Mouse (Mus musculus) heart, postnatal 0 days (tissue): Measurements from ENCODE around the gene 4930507D05Rik. TPM values are rescaled to one million over a fixed set of nuclear protein-coding genes. Genes with fewer than 3 reads are reported as not detected.
A peak's percentile ranks its signal among the peaks of the same experiment; 100 is the strongest.
"Not testable (repeated sequence)": the region's sequence is repeated elsewhere in the genome, so short reads cannot be mapped to it uniquely, and the experiment has no call there.

Source experiments
- ATAC-seq: fragments of 200-750 bp; cut with Nextera tagmentation; 2 replicates; pipeline ENCODE4 v1.8.0; 2017; ENCODE audit warnings: low read depth, moderate number of reproducible peaks, moderate library complexity; ENCODE audit not compliant: insufficient read depth
- DNase-seq: peaks from one replicate; pipeline ENCODE4 v3.0.0-alpha.2; 2016; ENCODE audit warnings: low spot score
- H3K27ac ChIP-seq: fragments of 300-500 bp; sonication (generic); 2 replicates; pipeline ENCODE4 v1.5.1; 2014; ENCODE audit warnings: low read depth, mild to moderate bottlenecking
- H3K27me3 ChIP-seq: fragments of 300-500 bp; sonication (generic); 2 replicates; pipeline ENCODE4 v1.6.1; 2014; ENCODE audit warnings: low read length, mixed read lengths; ENCODE audit not compliant: control insufficient read depth, insufficient read depth
- H3K36me3 ChIP-seq: fragments of 300-500 bp; sonication (generic); replicated peaks from 2 replicates; pipeline ENCODE4 v1.6.1; 2014; ENCODE audit warnings: low read length, mixed read lengths; ENCODE audit not compliant: control insufficient read depth, insufficient read depth
- H3K4me1 ChIP-seq: fragments of 300-500 bp; sonication (generic); 2 replicates; pipeline ENCODE4 v1.6.1; 2014; ENCODE audit warnings: antibody characterized with exemption; ENCODE audit not compliant: control insufficient read depth, insufficient read depth
- H3K4me2 ChIP-seq: fragments of 300-500 bp; sonication (generic); 2 replicates; pipeline ENCODE4 v1.6.1; 2014; ENCODE audit warnings: low read depth, mild to moderate bottlenecking, low read length, moderate library complexity
- H3K4me3 ChIP-seq: fragments of 300-500 bp; sonication (generic); 2 replicates; pipeline ENCODE4 v1.5.1; 2014; ENCODE audit warnings: low read depth, low read length
- H3K9ac ChIP-seq: fragments of 300-500 bp; sonication (generic); replicated peaks from 2 replicates; pipeline ENCODE4 v1.6.1; 2014; ENCODE audit warnings: low read depth, low read length, mixed read lengths
- H3K9me3 ChIP-seq: fragments of 300-500 bp; sonication (generic); replicated peaks from 2 replicates; pipeline ENCODE4 v1.6.1; 2016; ENCODE audit warnings: low read length; ENCODE audit not compliant: control insufficient read depth
- CTCF ChIP-seq: IDR thresholded peaks from 2 replicates; pipeline ENCODE4 v1.5.1; 2016; ENCODE audit warnings: antibody characterized with exemption, control low read depth, low read depth
- EP300 ChIP-seq: IDR thresholded peaks from 2 replicates; pipeline ENCODE4 v1.6.1; 2016; ENCODE audit warnings: antibody characterized with exemption, low read depth
- WGBS: fragments of 180-500 bp; shearing (Covaris S2); extraction: QIAGEN DNeasy Blood & Tissue Kit; methylation state at CpG from one replicate; pipeline ENCODE4 v1.1.7; 2014; 5-methylcytosine and 5-hydroxymethylcytosine counted together
- polyA plus RNA-seq: library from polyadenylated mRNA; unstranded; fragments of >200 nt; fragmentation: Nextera tagmentation; extraction: Ambion mirVana; gene quantifications from 2 replicates; pipeline ENCODE4 v1.2.1, GENCODE M21; 2015
- total RNA-seq: library from RNA; depleted of rRNA; stranded (reverse); fragments of >200 nt; gene quantifications from 2 replicates; pipeline ENCODE4 v1.2.3, GENCODE M21; 2014; ENCODE audit warnings: low replicate concordance

The 4930507D05Rik gene
- total and polyA plus RNA-seq, 2 experiments from 2014 or later, result 0.36 to 3.2 TPM

GRCm38 (mm10) chr10:62421127-62421526 is 28.2 kb upstream of the 4930507D05Rik start:
- H3K36me3 ChIP-seq, result no peaks in the 10 kb centered on the region
- H3K27me3 ChIP-seq, result no peaks in the 10 kb centered on the region
- no peak overlapping the region for H3K4me3 ChIP-seq
- no peak overlapping the region for H3K4me2 ChIP-seq
- ATAC-seq (peak; percentile 77), DNase-seq (peak; percentile 62)
- TF ChIP-seq EP300 (no peak), CTCF (no peak)
- no peaks in the 10 kb centered on the region for H3K9me3 ChIP-seq
- WGBS, result 50% methylated on average over 3 of the region's 3 CpGs
- H3K4me1 ChIP-seq, result 0 out of 2 replicates have a peak, but pooled peaks cover 6% of the 10 kb centered on the region
- H3K27ac ChIP-seq, result no peak overlapping the region
- no peak overlapping the region for H3K9ac ChIP-seq

- no peak for ATAC-seq
- TF ChIP-seq CTCF (no peak), EP300 (no peak)
- Histone ChIP-seq H3K36me3 (no peaks in the 10 kb centered on the region), H3K27me3 (no peaks in the 10 kb centered on the region), H3K27ac (no peak within 1 kb of the TSS), H3K9ac (no peak within 1 kb of the TSS), H3K4me2 (no peak within 1 kb of the TSS), H3K4me1 (0 out of 2 replicates have a peak, but pooled peaks cover 6% of the 10 kb centered on the region), H3K9me3 (no peaks in the 10 kb centered on the region), H3K4me3 (no peak within 1 kb of the TSS)
- WGBS, result 66% methylated on average over 15 of the region's 15 CpGs
- DNase-seq, result no peak
Observed at GRCm38 (mm10) chr10:62422255-62422654, 27.0 kb upstream of the 4930507D05Rik start, which contains the start of gene Hkdc1. TSS of gene Hkdc1 (minus strand) at chr10:62422491.

DNA sequence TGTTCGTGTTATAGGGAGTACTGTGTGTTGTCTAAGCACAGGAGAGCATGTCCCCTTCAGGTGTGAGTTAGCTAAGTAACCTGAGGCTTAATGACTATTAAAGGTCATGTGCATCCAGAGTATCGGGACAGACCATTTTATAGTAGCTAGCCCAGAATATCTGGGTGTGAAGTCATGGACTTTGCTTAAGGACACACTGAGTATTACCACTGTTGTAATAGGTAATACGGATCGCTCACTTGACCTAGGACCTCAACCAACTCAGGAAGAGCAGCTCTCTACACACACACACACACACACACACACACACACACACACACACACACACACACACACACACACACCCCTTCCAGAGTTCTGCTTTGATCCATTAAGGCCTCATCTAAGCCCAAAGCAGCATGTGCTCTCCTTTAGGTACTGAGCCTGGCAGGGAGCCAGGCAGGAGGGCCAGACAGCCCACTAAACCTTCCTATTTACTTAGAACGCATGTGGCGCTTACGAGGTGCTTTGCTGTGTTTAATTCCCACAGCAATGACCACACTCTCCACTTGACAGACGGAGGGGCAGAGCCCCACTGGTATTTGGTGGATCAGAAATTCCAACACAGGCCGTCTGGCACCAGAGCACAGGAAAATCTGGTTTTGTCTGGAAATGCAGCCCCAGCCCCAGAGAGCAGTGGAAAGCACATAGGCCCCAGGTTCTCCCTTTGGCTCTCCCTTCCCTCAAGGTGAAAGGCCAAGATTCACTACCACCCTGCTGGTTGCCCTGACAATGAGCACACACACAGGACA is 24.0 kb upstream of the 4930507D05Rik start:
- Histone ChIP-seq H3K27ac (no peak overlapping the region), H3K4me2 (no peak overlapping the region), H3K9me3 (no peaks in the 10 kb centered on the region), H3K9ac (no peak overlapping the region), H3K4me3 (no peak overlapping the region), H3K36me3 (peaks cover 27% of the 10 kb centered on the region), H3K4me1 (0 out of 2 replicates have a peak, but pooled peaks cover 6% of the 10 kb centered on the region), H3K27me3 (no peaks in the 10 kb centered on the region)
- DNase-seq, result peak; percentile 6
- ATAC-seq, result no peak; the same call in 1 of the 2 replicates
- WGBS, result 43% methylated on average over 9 of the region's 9 CpGs
- TF ChIP-seq EP300, result no peak
- no peak for TF ChIP-seq CTCF

DNA sequence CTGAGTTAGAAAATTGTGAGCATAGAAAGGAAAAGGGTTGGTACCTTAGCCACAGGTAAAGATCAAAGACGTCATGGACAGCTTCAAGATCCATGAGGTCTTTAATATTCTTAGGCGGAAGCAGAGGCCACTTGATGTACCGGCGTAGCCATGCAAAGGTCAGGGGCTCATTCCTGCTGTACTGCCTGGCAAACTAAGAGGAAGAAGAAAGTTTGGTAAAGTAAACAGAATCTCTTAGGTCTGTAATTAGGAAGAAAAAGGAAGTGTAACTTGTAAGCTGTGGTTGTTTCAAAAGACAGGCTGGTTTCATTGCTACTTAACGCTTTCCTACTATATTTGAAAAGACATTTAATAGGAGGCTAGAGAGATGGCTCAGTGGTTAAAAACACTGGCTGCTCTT is 18.9 kb upstream of the 4930507D05Rik start:
- no peak overlapping the region for H3K9ac ChIP-seq
- DNase-seq (no peak), ATAC-seq (no peak)
- no peak overlapping the region for H3K4me3 ChIP-seq
- 91% methylated on average over 5 of the region's 5 CpGs for WGBS
- TF ChIP-seq EP300 (no peak), CTCF (no peak)
- no peaks in the 10 kb centered on the region for H3K27me3 ChIP-seq
- no peaks in the 10 kb centered on the region for H3K9me3 ChIP-seq
- H3K4me2 ChIP-seq, result no peak overlapping the region
- no peak overlapping the region for H3K27ac ChIP-seq
- no peaks in the 10 kb centered on the region for H3K4me1 ChIP-seq
- peaks cover 78% of the 10 kb centered on the region for H3K36me3 ChIP-seq

- H3K36me3 ChIP-seq, result peaks cover 25% of the 10 kb centered on the region
- ATAC-seq (peak; percentile 3; the same call in 1 of the 2 replicates), DNase-seq (no peak)
- no peaks in the 10 kb centered on the region for H3K9me3 ChIP-seq
- no peak for TF ChIP-seq CTCF
- TF ChIP-seq EP300, result no peak
- H3K27me3 ChIP-seq, result no peaks in the 10 kb centered on the region
- H3K4me2 ChIP-seq, result peak overlapping the region; percentile 62
- peaks cover 8% of the 10 kb centered on the region; the same call in 1 of the 2 replicates for H3K4me1 ChIP-seq
- H3K4me3 ChIP-seq, result peak overlapping the region; percentile 76
- no peak overlapping the region for H3K9ac ChIP-seq
- WGBS, result 43% methylated on average over 18 of the region's 18 CpGs
- peak overlapping the region; percentile 78 for H3K27ac ChIP-seq
Observed at GRCm38 (mm10) chr10:62450280-62450640, 971 bp downstream of the 4930507D05Rik start.

DNA sequence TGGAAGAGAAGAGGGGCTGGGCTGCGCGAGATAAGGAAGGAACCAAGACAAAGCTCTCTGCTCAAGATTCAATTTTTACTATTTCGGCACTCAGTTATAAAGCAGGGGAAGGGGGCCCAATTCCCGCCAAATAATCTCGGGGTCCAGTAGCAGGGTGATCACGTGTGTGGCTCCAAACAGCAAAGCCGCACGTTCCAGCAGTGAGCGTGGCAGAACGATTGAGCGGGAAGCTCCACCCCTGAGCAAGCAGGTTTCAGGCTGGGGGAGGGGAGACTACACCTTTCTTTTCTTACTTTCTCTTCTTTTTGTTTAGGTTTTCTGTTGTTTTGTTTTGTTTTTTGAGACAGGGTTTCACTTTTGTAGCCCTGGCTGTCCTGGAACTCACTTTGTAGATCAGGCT is 2.7 kb downstream of the 4930507D05Rik start:
- not testable (repeated sequence) for H3K27me3 ChIP-seq, H3K9me3 ChIP-seq, H3K4me1 ChIP-seq, H3K4me3 ChIP-seq, H3K27ac ChIP-seq, H3K9ac ChIP-seq, ATAC-seq, DNase-seq, H3K4me2 ChIP-seq
- 68% methylated on average over 11 of the region's 11 CpGs for WGBS
- H3K36me3 ChIP-seq, result peaks cover 25% of the 10 kb centered on the region
